Mouse (Mus musculus) hindbrain, postnatal 0 days (tissue): ENCODE measurements at regions not wholly inside any gene's neighbourhood (a gene's known extent, or its start where the extent isn't known, plus 50 kb on each side); places are given as distances from the start of the nearest gene placed in this dataset.

ENCODE experiments used
- ATAC-seq: fragments of 200-750 bp; cut with Nextera tagmentation; 2 replicates; pipeline ENCODE4 v1.8.0; 2017; ENCODE audit warnings: mild to moderate bottlenecking, moderate TSS enrichment, moderate library complexity
- DNase-seq: peaks from one replicate; pipeline ENCODE4 v3.0.0-alpha.2; 2015; ENCODE audit warnings: low spot score
- H3K27ac ChIP-seq: fragments of 300-500 bp; sonication (generic); 2 replicates; pipeline ENCODE4 v1.5.1; 2014; ENCODE audit warnings: mild to moderate bottlenecking
- H3K27me3 ChIP-seq: fragments of 300-500 bp; sonication (generic); 2 replicates; pipeline ENCODE4 v1.6.1; 2014; ENCODE audit warnings: low read length, mixed read lengths; ENCODE audit not compliant: insufficient read depth
- H3K36me3 ChIP-seq: fragments of 300-500 bp; sonication (generic); 2 replicates; pipeline ENCODE4 v1.6.1; 2014; ENCODE audit warnings: low read length, mixed read lengths; ENCODE audit not compliant: insufficient read depth
- H3K4me1 ChIP-seq: fragments of 300-500 bp; sonication (generic); 2 replicates; pipeline ENCODE4 v1.6.1; 2014; ENCODE audit warnings: antibody characterized with exemption, low read length, mixed read lengths; ENCODE audit not compliant: insufficient read depth
- H3K4me2 ChIP-seq: fragments of 300-500 bp; sonication (generic); 2 replicates; pipeline ENCODE4 v1.6.1; 2014; ENCODE audit warnings: low read depth, mild to moderate bottlenecking, low read length, moderate library complexity, mixed read lengths
- H3K4me3 ChIP-seq: fragments of 300-500 bp; sonication (generic); 2 replicates; pipeline ENCODE4 v1.5.1; 2014; ENCODE audit warnings: low read length
- H3K9ac ChIP-seq: fragments of 300-500 bp; sonication (generic); replicated peaks from 2 replicates; pipeline ENCODE4 v1.6.1; 2014; ENCODE audit warnings: mild to moderate bottlenecking, low read length, moderate library complexity, mixed read lengths
- H3K9me3 ChIP-seq: fragments of 300-500 bp; sonication (generic); 2 replicates; pipeline ENCODE4 v1.6.1; 2016; ENCODE audit warnings: low read length, mixed read lengths
- CTCF ChIP-seq: IDR thresholded peaks from 2 replicates; pipeline ENCODE4 v1.5.1; 2016; ENCODE audit warnings: antibody characterized with exemption, control low read depth, low read depth
- WGBS: fragments of 180-500 bp; shearing (Covaris S2); extraction: QIAGEN DNeasy Blood & Tissue Kit; methylation state at CpG from one replicate; pipeline ENCODE4 v1.1.7; 2014; 5-methylcytosine and 5-hydroxymethylcytosine counted together

DNA sequence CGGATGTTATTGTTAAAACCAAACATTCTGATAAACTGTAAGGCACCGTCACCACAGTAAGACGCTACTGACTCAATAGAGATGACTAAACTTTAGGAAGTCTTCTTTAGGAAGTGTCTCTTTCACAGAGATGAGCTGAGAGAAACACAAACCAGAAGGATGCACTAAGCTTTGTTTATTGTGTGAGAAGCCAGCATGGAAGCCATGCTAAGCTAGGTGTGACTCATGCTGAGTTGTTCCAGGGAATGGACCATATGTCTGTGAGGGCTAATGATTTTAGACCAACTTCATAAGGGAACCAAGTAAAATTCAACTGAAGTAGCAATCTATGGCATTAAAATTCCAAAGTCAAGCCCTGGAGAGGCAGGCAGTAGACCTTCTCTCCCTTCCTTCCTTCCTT lies 364.2 kb downstream of the Rnf144b start:
- Histone ChIP-seq H3K27me3 (no peaks in the 10 kb centered on the region), H3K9me3 (no peaks in the 10 kb centered on the region)
- 91% methylated on average over 3 of the region's 3 CpGs for WGBS

DNA sequence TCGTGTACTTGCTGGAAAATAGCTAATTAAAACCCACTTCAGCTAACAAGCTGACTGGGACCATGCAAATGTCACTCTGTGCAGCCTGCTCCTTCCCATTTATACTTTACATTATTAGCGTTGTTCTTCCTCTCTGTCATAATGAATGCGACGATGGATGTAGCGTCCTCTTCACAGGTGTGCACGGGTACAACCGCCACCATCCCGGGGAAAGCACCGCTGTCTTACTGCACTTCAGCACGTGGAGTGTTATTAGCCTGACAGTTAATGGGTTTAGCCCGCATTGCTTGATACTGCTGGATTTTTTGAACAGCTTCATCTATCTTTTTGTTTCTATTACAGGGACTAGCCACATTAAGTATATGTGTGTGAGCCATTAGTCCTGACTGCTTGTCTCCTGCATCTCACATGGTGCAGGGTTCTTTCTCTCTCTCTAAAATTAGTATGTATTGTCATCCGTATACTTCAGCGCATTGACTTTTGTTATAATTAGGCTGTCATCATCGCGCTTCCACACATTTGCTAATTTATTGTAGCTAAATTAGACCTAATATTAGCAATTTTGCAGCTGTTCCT lies 383.0 kb downstream of the Rnf144b start:
- Histone ChIP-seq H3K9ac (no peak overlapping the region), H3K4me1 (no peaks in the 10 kb centered on the region), H3K36me3 (no peaks in the 10 kb centered on the region), H3K27me3 (no peaks in the 10 kb centered on the region), H3K9me3 (no peaks in the 10 kb centered on the region), H3K4me3 (no peak overlapping the region), H3K4me2 (no peak overlapping the region), H3K27ac (no peak overlapping the region)
- no peak for DNase-seq
- no peak for TF ChIP-seq CTCF
- no peak for ATAC-seq
- WGBS = 73% methylated on average over 15 of the region's 15 CpGs

More for the DNA sequence above, 364.2 kb downstream of the Rnf144b start:
- no peak for ATAC-seq
- Histone ChIP-seq H3K4me2 (no peak overlapping the region), H3K4me3 (no peak overlapping the region), H3K36me3 (no peaks in the 10 kb centered on the region), H3K4me1 (no peaks in the 10 kb centered on the region), H3K9ac (no peak overlapping the region), H3K27ac (no peak overlapping the region)
- DNase-seq = no peak
- TF ChIP-seq CTCF = no peak

DNA sequence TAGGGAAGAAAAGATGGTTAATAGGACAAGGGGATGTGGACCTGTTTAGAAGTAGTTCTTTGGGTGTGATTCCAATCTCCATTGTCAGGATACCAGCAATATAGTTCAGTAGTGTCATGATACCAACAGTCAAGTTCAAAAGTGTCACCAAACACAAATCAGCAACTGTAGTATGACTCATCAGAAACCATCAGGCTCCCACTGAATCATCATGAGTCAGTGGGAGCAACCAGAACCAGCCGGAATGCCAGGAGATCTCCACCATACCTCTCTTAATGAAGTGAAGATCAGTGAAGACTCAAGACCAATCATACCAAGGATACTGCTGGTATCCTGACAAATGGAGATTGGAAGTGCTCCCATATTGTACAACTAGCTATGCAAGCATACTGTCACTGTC lies 410.5 kb downstream of the Rnf144b start:
- no peaks in the 10 kb centered on the region for H3K27me3 ChIP-seq
- ATAC-seq = no peak
- TF ChIP-seq CTCF = no peak
- DNase-seq = no peak
- H3K9me3 ChIP-seq = no peaks in the 10 kb centered on the region; the same call in 1 of the 2 replicates
- no peaks in the 10 kb centered on the region for H3K36me3 ChIP-seq
- H3K4me1 ChIP-seq = no peaks in the 10 kb centered on the region
- no peak overlapping the region for H3K9ac ChIP-seq
- H3K27ac ChIP-seq = no peak overlapping the region
- no peak overlapping the region for H3K4me2 ChIP-seq
- 86% methylated on average over 1 of the region's 1 CpGs for WGBS
- no peak overlapping the region for H3K4me3 ChIP-seq

DNA sequence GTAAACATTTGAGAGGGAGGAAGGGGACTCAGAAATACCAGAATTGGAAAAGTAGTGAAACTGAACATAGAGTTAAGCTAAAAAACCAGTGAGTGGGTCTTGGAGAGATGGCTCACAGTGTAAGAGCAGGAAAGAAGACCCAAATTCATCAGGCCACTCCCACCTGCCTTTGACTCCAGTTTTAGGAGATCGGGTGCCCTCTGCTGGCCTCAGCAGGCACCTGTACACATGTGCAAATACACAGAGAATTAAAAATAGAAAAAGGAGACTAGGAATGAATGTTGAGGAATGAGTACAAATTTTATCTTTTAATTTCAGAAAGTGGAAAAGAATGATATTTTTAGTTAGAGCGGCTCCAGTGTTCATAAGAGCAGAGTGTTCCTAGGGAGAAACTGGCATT lies 414.7 kb downstream of the Rnf144b start:
- H3K27me3 ChIP-seq = no peaks in the 10 kb centered on the region
- no peak overlapping the region for H3K4me2 ChIP-seq
- H3K4me1 ChIP-seq = no peaks in the 10 kb centered on the region
- H3K4me3 ChIP-seq = no peak overlapping the region
- ATAC-seq = no peak
- H3K36me3 ChIP-seq = no peaks in the 10 kb centered on the region
- TF ChIP-seq CTCF = no peak
- H3K9ac ChIP-seq = no peak overlapping the region
- DNase-seq = no peak
- no peak overlapping the region for H3K27ac ChIP-seq
- 95% methylated on average over 2 of the region's 2 CpGs for WGBS
- no peaks in the 10 kb centered on the region; the same call in 1 of the 2 replicates for H3K9me3 ChIP-seq

DNA sequence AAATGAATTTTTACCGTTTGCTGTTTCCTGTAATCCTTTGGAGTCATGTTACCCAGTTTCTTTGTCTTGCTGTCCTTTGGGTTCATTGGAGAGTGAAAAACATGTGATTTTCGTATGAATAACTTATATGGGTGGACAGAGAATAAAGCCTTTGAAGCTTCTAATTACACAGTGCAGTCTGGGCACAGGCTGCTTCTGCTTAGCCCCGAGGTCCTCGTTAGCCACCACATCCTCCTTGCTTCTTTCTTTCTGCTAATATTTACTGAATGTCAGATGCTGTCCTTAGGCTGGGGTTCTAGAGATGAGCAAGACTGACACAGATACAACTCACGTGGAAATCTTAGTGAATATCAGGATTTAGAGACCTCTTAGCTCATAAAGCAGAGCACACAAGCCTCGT lies 427.2 kb downstream of the Rnf144b start:
- no peak for TF ChIP-seq CTCF
- Histone ChIP-seq H3K4me2 (no peak overlapping the region), H3K27me3 (no peaks in the 10 kb centered on the region), H3K9ac (no peak overlapping the region), H3K4me1 (no peaks in the 10 kb centered on the region), H3K36me3 (no peaks in the 10 kb centered on the region), H3K27ac (no peak overlapping the region), H3K4me3 (no peak overlapping the region), H3K9me3 (no peaks in the 10 kb centered on the region)
- DNase-seq (no peak), ATAC-seq (no peak)
- 52% methylated on average over 6 of the region's 6 CpGs for WGBS

DNA sequence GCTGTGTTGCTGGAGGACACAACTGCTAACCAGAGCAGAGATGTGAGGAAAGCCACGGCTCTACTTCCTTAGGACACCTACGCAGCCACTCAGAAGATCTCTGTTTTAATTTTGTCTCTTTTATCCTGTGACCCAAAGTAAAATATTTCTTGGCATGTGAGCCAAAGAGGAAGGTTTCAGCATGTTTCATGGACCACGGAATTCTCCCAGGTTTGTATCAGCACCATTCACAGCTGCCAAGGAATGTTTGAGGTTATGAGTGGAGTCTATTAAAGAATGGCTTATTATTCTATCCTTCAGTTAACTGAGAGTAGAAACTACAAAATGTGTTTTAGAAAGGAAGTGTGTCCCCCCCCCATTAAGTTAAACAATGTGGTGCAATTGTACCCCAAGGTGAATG lies 429.8 kb downstream of the Rnf144b start:
- H3K27ac ChIP-seq = no peak overlapping the region
- H3K9me3 ChIP-seq = no peaks in the 10 kb centered on the region
- no peak for TF ChIP-seq CTCF
- ATAC-seq = no peak
- H3K27me3 ChIP-seq = no peaks in the 10 kb centered on the region
- 91% methylated on average over 3 of the region's 3 CpGs for WGBS
- H3K4me1 ChIP-seq = no peaks in the 10 kb centered on the region
- no peak for DNase-seq
- H3K36me3 ChIP-seq = no peaks in the 10 kb centered on the region
- no peak overlapping the region for H3K4me2 ChIP-seq
- no peak overlapping the region for H3K4me3 ChIP-seq
- H3K9ac ChIP-seq = no peak overlapping the region

DNA sequence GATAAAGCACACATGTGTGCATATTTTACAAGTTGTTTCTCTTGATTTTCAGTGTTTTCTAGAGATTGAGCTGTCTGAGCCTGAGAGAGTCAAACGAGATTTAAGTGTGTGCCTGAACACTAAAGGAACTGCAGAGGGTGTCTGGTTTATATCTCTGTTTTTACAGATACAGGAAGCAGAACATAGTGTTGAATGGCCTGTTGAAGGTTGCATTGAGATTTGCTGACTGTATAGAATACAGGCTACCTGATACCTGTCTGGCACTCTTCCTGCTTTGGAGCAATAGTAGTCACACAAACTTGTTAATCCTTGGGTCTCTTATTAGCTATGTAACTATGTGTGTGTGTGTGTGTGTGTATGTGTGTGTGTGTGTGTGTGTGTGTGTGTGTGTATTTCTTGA lies 431.7 kb downstream of the Rnf144b start:
- WGBS = 79% methylated on average over 1 of the region's 1 CpGs
- Histone ChIP-seq H3K9me3 (no peaks in the 10 kb centered on the region), H3K4me3 (no peak overlapping the region), H3K9ac (no peak overlapping the region), H3K4me2 (no peak overlapping the region), H3K4me1 (no peaks in the 10 kb centered on the region), H3K27ac (no peak overlapping the region), H3K36me3 (no peaks in the 10 kb centered on the region), H3K27me3 (no peaks in the 10 kb centered on the region)
- no peak for ATAC-seq
- DNase-seq = no peak
- TF ChIP-seq CTCF = no peak
